Mouse (Mus musculus) monocyte, adult 2 months (primary cell): Measurements from ENCODE around the gene Lhx9.

Experiments used
- DNase-seq, 2 experiments: peaks; one replicate each; pipeline ENCODE4 v3.0.0; 2022; ENCODE audit warnings: low spot score in 2 of 2, low read depth in 1 of 2

Lhx9 gene

GRCm38 (mm10) chr1:138848511-138849109, at the start of gene Lhx9:
TSS of gene Lhx9 (minus strand) at chr1:138848577.
- DNase-seq = no peak

GRCm38 (mm10) chr1:138896088-138896487, 47.7 kb upstream of the Lhx9 start:
- no peak for DNase-seq

GRCm38 (mm10) chr1:138877470-138878254, 29.3 kb upstream of the Lhx9 start:
- DNase-seq = no peak

GRCm38 (mm10) chr1:138876371-138877045, 28.1 kb upstream of the Lhx9 start:
- no peak for DNase-seq

GRCm38 (mm10) chr1:138856101-138856950, 7.9 kb upstream of the Lhx9 start, which contains the start of gene 2310009B15Rik:
TSS of gene 2310009B15Rik (minus strand) at chr1:138856852.
- DNase-seq = peak; percentile 45 to 64

GRCm38 (mm10) chr1:138850823-138851222, 2.4 kb upstream of the Lhx9 start:
- DNase-seq = no peak

- DNase-seq = no peak
Measured at GRCm38 (mm10) chr1:138850161-138850539, 1.8 kb upstream of the Lhx9 start.

GRCm38 (mm10) chr1:138849531-138850160, 1.3 kb upstream of the Lhx9 start:
- DNase-seq = no peak

GRCm38 (mm10) chr1:138848026-138848425, 351 bp downstream of the Lhx9 start:
- DNase-seq = no peak

GRCm38 (mm10) chr1:138847146-138847545, 1.2 kb downstream of the Lhx9 start:
- DNase-seq = no peak

- DNase-seq = no peak
Measured at GRCm38 (mm10) chr1:138846581-138846980, 1.8 kb downstream of the Lhx9 start.

- no peak for DNase-seq
Measured at GRCm38 (mm10) chr1:138846131-138846530, 2.2 kb downstream of the Lhx9 start.

GRCm38 (mm10) chr1:138845481-138845880, 2.9 kb downstream of the Lhx9 start:
- DNase-seq = no peak

GRCm38 (mm10) chr1:138844166-138844565, 4.2 kb downstream of the Lhx9 start:
- no peak for DNase-seq

GRCm38 (mm10) chr1:138843361-138844091, 4.9 kb downstream of the Lhx9 start:
- no peak for DNase-seq

- DNase-seq = no peak
Measured at GRCm38 (mm10) chr1:138842756-138843155, 5.6 kb downstream of the Lhx9 start.

GRCm38 (mm10) chr1:138842315-138842714, 6.1 kb downstream of the Lhx9 start:
- DNase-seq = no peak

- DNase-seq = no peak
Measured at GRCm38 (mm10) chr1:138841306-138842095, 6.9 kb downstream of the Lhx9 start.
